Mouse (Mus musculus) spleen, postnatal 4 days (tissue): ENCODE measurements around the gene Psmc4.

Experiments used
- DNase-seq, 2 experiments: peaks; one replicate each; pipeline ENCODE4 v3.0.0; 2022; ENCODE audit warnings: low spot score in 2 of 2

Gene Psmc4

GRCm38 (mm10) chr7:28049476-28050409, at the start of gene Psmc4:
Gene Psmc4 (minus strand): TSS chr7:28050101.
- peak; percentile 97 to 99 for DNase-seq

GRCm38 (mm10) chr7:28099101-28099500, 49.2 kb upstream of the Psmc4 start:
- DNase-seq = peak; percentile 9 to 49

GRCm38 (mm10) chr7:28093541-28093940, 43.6 kb upstream of the Psmc4 start:
- peak; percentile 10 to 56 for DNase-seq

GRCm38 (mm10) chr7:28086236-28086635, 36.3 kb upstream of the Psmc4 start:
- DNase-seq = peak in 1 of 2 experiments; percentile 57

- DNase-seq = peak in 1 of 2 experiments; percentile 47
These were observed 34.3 kb upstream of the Psmc4 start for GRCm38 (mm10) chr7:28084215-28084614.

GRCm38 (mm10) chr7:28070531-28071298, 20.8 kb upstream of the Psmc4 start, which contains the start of gene Fcgbp:
Gene Fcgbp (plus strand): TSS chr7:28071236.
- DNase-seq = peak; percentile 9 to 54

- DNase-seq = peak; percentile 4 to 33
These were observed 19.8 kb upstream of the Psmc4 start for GRCm38 (mm10) chr7:28069546-28070172.

- no peak for DNase-seq
These were observed 18.8 kb upstream of the Psmc4 start for GRCm38 (mm10) chr7:28068661-28069060.

GRCm38 (mm10) chr7:28059972-28060371, 10.1 kb upstream of the Psmc4 start:
- no peak for DNase-seq

GRCm38 (mm10) chr7:28053046-28053930, 3.4 kb upstream of the Psmc4 start:
- DNase-seq = no peak

GRCm38 (mm10) chr7:28050584-28050983, 683 bp upstream of the Psmc4 start:
- DNase-seq = no peak

GRCm38 (mm10) chr7:28044524-28044923, 5.4 kb downstream of the Psmc4 start:
- no peak for DNase-seq

GRCm38 (mm10) chr7:28014445-28014810, 35.5 kb downstream of the Psmc4 start:
- no peak for DNase-seq

GRCm38 (mm10) chr7:28013549-28014444, 36.1 kb downstream of the Psmc4 start, which contains the start of gene Zfp850:
Gene Zfp850 (minus strand): TSS chr7:28014115.
- peak; percentile 66 to 82 for DNase-seq

- DNase-seq = no peak
These were observed 39.6 kb downstream of the Psmc4 start for GRCm38 (mm10) chr7:28010271-28010670.
